Mouse (Mus musculus) olfactory bulb, adult 2 months (tissue): Measurements from ENCODE around the gene Fstl3.

Experiments
- CTCF ChIP-seq: fragments of 200-500 bp; IDR thresholded peaks from 2 replicates; pipeline ENCODE4 v1.5.1; 2012; ENCODE audit warnings: low read depth, mild to moderate bottlenecking, low read length, moderate library complexity; ENCODE audit not compliant: insufficient read depth
- POLR2A ChIP-seq: fragments of 200-500 bp; IDR thresholded peaks from 2 replicates; pipeline ENCODE4 v1.6.1; 2012; ENCODE audit warnings: mild to moderate bottlenecking, low read depth, low read length, moderate library complexity; ENCODE audit not compliant: insufficient read depth

DNA sequence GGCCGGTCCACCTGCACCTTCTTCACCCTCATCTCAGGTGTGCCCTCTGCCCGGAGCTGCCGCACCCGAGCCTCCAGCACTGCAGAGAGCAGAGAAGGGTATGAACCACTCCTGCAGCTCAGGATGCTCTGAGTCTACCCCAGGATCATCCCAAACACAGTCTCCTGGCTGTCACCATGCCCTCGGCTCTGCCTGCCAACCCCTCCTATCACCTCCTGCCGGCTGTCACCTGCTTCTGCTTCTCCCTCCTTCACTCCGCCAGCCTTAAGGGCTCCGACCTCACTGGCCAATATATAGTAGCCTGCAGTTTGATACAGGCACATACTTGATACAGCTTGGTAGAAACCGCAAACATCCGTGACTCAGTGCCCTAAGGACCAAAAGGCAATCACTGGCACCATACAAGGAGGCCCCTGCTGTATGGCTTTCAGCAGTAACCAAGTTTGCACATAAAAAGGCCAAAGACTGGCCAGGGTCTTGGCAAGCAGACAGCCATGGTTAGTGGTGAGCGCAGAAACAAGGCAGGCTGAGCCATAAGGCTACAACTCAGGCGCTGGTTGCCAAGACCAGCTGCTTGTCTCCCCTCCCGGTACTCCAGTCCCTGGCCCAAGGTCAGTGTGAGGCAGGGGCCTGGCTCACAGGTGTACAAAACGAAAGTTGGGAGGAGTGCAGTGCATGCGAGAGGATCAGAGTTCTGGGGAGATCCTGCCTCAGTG is 33.3 kb upstream of the Fstl3 start:
- no peak for TF ChIP-seq CTCF
- no peak for TF ChIP-seq POLR2A
